Mouse (Mus musculus) frontal cortex, postnatal 14 days (tissue): ENCODE measurements at regions not wholly inside any gene's neighbourhood (a gene's known extent, or its start where the extent isn't known, plus 50 kb on each side); places are given as distances from the start of the nearest gene placed in this dataset.

ENCODE experiments used
- DNase-seq, 2 experiments: peaks; one replicate each; pipeline ENCODE4 v3.0.0; 2022; ENCODE audit warnings: low spot score in 2 of 2

DNA sequence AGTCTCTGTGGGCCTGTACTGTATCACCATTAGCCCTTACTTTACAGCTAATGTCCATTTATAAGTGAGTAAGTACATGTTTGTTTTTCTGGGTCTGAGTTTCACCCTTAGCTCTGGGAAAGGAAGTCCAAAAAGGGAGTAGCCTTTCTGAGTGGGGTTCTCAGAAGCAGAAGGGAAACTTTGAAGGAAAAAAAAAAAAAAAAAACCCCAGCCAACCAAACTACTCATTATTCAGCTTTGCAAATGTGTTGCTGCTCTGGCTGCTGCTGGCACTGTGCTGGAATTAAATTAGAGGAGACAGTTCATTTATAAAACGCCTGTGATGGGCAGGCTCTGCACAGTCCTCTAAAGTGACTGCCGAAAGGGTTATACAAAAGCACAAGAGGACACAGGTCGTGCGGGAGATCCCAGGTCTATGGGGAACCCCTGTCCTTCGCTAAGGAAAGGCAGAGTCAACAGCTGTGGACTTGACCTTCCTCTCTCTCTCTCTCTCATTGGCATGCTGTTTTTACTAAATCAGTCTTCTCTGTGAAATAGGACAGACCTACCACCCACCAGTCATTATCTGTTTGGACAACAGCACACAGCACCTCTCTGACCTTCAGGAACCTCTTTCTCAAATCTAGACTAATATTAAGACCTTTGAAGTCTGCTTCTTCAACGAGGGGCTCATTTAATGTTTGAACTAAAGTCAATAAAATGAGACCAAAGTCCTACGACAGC, 165.4 kb downstream of the Cd47 start:
- DNase-seq: no peak

DNA sequence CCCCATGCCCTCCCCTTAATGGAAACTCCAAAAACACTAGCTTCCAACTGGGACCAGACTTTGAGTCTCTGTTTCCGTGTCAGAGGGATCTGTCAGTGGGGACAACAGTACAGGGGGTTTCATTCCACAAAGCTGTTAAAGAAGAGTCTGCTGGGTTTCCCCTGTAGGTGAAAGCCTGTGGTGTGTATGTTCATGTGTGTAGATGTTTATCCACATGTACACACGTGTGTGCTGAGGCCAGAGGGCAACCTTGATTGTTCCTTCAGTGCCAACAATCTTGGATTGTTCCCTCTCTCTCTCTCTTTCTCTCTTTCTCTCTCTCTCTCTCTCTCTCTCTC, 165.9 kb downstream of the Cd47 start:
- DNase-seq: no peak

DNA sequence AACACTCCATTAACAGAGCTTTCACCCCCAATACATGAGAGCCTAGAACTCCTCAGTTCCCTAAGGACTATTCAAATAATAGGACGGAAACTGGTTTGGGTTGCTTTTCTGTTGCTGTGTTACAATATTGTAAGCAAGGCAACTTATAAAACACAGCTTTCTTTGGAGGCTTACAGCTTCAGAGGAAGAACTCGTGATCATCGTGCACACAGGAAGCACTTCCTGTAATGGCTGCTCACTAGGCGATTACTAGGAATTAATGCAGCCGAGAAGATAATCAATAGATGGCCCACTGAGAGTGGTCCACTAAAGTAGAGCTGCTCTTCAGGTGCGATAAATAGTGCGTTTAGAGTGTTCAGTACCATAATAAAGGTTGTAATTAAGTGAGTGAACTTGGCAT, 166.8 kb downstream of the Cd47 start:
- no peak for DNase-seq

- DNase-seq: no peak
These were observed 168.0 kb downstream of the Cd47 start for GRCm38 (mm10) chr16:49968291-49968870.

GRCm38 (mm10) chr16:49969035-49969434, 168.7 kb downstream of the Cd47 start:
- DNase-seq: no peak

DNA sequence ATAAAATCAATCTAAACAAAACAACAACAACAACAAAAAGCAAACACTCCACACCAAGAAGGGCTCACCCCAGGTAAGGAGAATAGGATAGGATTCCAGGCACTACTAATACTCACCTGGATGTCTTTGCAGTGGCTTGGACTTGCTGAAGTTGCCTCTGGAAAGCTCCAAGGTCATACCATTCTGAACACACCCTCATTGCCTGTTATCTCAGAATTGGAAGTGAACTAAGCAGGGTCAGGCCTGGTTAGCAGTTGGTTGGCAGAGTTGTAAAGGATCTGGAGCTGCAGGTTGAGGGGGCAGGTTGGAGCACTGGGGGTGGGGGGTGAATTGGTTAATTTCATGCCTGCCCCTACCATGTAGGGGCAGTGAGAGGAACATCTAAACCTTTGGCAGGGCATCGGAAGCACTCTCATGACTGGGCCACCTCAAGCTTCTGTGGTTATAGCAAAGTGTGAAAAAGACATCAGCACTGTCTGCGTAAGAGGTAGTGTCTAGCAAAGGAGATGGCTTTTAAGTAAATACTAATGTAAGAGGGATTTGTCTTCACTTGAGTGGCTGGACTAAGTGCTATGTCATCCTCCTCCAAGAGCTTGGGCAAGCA, 169.5 kb downstream of the Cd47 start:
- DNase-seq: no peak

- DNase-seq: no peak
These were observed 170.0 kb downstream of the Cd47 start for GRCm38 (mm10) chr16:49970297-49970804.

GRCm38 (mm10) chr16:49971141-49971555, 170.8 kb downstream of the Cd47 start:
- DNase-seq: no peak

GRCm38 (mm10) chr16:49977276-49977675, 176.9 kb downstream of the Cd47 start:
- no peak for DNase-seq

GRCm38 (mm10) chr16:49979426-49979940, 179.2 kb downstream of the Cd47 start:
- DNase-seq: no peak

GRCm38 (mm10) chr16:49980178-49980646, 179.9 kb downstream of the Cd47 start:
- DNase-seq: no peak

GRCm38 (mm10) chr16:49982180-49982579, 181.8 kb downstream of the Cd47 start:
- DNase-seq: no peak

DNA sequence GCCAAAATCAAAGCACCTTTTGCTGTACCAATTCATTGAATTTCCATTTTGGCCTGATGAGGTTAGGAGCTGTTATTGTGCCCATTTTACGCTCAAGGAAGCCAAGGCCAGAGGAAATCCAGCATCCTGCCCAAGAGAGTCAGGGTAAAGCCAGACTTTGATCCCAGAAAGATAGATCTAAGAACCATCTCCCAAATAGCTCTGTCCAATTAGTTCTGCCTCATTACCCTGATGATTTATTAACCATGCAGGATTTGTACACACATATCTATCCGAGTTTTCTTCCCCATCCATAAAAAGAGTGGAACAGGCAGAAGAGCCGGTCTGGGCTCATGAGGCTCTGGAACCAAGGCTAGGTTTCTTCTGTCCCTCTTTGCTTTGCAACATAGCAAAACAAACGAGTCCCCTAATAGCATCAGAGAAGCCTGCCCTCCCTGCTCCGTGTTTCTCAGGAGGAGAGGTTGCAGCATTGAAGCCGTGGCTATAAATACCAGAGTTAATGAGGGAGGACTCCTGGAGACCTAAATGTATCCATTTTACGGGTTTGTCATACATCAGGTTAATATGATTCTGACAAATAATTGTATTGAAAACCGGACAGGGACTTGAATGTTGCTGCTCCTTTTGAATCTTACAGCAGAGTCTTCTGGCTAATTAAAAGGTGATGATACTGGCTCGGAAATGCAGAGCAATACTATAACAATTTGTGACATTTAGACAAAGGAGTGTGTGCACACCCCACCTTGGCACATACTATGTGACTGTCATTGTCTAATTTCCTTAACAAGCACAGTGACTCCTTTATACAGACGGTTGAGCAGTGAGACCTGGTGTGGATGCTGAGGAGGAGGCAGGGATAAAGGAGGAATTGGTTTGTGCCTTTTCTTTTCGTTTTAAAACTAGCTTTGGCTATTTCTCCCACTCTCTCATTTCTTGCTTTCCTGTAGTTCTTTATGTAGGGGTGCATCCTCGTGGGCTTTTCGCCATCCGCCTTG, 185.0 kb downstream of the Cd47 start:
- no peak for DNase-seq

DNA sequence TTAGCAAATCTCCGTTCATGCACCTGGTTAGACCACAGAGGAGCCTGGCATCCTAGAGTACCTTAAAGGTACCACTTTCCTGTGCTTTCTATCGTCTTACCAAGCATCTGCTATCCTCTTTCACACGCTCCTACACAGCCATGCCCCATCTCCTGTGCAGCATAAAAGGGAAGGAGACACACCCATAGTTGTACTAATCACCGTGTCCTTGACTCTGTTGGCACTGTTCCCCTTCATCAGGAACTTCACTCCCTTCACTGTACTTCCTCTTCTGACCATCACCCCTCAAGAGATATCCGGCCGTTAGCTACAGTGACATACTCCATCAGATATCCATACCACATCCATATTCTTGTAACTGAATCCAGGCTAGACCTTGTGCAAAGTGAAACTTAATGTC, 186.6 kb downstream of the Cd47 start:
- DNase-seq: no peak

GRCm38 (mm10) chr16:49995822-49996221, 195.5 kb downstream of the Cd47 start:
- DNase-seq: no peak

DNA sequence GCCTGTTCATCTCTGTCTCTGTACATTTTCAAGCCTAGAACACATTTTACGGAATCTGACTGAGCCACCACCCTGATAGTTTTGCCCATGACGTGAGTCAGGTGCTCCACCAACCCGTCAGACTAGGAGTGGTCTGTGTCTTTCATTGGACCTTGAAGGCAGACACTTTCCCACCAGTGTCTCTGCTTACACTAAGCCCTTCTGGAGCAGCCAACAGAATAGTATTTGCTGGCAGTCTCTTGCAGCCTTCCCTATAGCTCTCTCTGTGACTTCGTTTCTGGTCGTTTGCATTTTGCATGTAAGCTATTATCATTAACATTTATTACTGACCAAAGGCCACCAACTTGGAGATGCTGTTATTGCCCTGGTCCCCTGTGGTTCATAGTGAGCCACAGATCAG, 196.3 kb downstream of the Cd47 start:
- DNase-seq: no peak

- no peak for DNase-seq
These were observed 196.7 kb downstream of the Cd47 start for GRCm38 (mm10) chr16:49997040-49997439.

- DNase-seq: no peak
These were observed 200.5 kb downstream of the Cd47 start for GRCm38 (mm10) chr16:50000805-50001204.

- no peak for DNase-seq
These were observed 201.5 kb downstream of the Cd47 start for GRCm38 (mm10) chr16:50001662-50002455.

DNA sequence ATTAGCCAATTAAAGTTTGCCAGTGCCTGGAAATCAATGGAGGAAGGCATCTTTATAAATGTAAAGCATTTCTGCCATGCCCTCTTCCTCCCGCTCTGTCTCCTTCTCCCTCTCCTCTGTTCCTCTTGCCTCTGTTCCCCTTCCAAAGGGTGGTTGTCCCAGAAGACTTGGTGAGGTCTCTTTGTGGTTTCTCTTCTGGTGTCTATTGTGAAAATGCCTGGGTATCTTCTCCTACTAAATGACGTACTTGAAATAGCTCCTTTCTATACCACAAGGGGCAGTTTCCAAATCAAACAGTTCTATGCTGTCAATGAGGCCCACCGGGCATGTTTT, 202.1 kb downstream of the Cd47 start:
- no peak for DNase-seq

DNA sequence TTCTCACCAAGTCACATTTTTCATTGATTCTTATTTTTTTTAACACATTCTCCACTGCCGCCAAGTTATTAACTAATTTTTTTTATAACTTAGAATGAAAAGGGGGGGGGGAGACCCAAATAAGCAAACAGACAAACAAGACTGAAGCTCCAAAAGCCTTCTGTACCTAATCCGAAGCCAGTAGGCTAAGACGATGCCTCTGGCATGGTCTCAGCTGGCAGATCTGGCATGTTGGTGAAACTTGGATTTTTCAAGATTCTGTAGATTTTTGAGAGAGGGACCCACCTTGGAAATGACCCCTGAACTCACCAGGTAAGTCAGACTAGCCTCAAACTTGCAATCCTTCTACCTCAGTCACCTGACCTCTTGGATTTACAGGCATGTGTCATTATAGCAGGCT, 208.7 kb downstream of the Cd47 start:
- DNase-seq: no peak
